Mouse (Mus musculus) forebrain, embryonic 10.5 days (tissue): Measurements from ENCODE around the gene Ate1. TPM values are rescaled to one million over a fixed set of nuclear protein-coding genes. Genes with fewer than 3 reads are reported as not detected.

Experiments
- DNase-seq: peaks from one replicate; pipeline ENCODE4 v3.0.0-alpha.2; 2017; ENCODE audit warnings: low spot score; ENCODE audit errors: extremely low spot score
- H3K27ac ChIP-seq: fragments of 300-500 bp; sonication (generic); 2 replicates; pipeline ENCODE4 v1.5.1; 2016; ENCODE audit warnings: mild to moderate bottlenecking
- H3K27me3 ChIP-seq: fragments of 300-500 bp; sonication (generic); 2 replicates; pipeline ENCODE4 v1.6.1; 2016; ENCODE audit warnings: mild to moderate bottlenecking; ENCODE audit not compliant: poor library complexity, severe bottlenecking
- H3K36me3 ChIP-seq: fragments of 300-500 bp; sonication (generic); replicated peaks from 2 replicates; pipeline ENCODE4 v1.6.1; 2016; ENCODE audit warnings: mild to moderate bottlenecking, moderate library complexity
- H3K4me1 ChIP-seq: fragments of 300-500 bp; sonication (generic); 2 replicates; pipeline ENCODE4 v1.6.1; 2016
- H3K4me3 ChIP-seq: fragments of 300-500 bp; sonication (generic); 2 replicates; pipeline ENCODE4 v1.5.1; 2016; ENCODE audit warnings: mild to moderate bottlenecking, moderate library complexity
- H3K9me3 ChIP-seq: fragments of 300-500 bp; sonication (generic); 2 replicates; pipeline ENCODE4 v1.6.1; 2016; ENCODE audit warnings: mild to moderate bottlenecking, moderate library complexity
- WGBS: fragments of 180-500 bp; shearing (Covaris S2); methylation state at CpG from one replicate; pipeline ENCODE4 v1.1.7; 2016; 5-methylcytosine and 5-hydroxymethylcytosine counted together
- polyA plus RNA-seq: library from polyadenylated mRNA; unstranded; fragments of >200 nt; fragmentation: Nextera tagmentation; extraction: Ambion mirVana; gene quantifications from 2 replicates; pipeline ENCODE4 v1.2.1, GENCODE M21; 2016

Ate1 gene
- polyA plus RNA-seq, 1 experiment from 2014 or later: 52.4 TPM

DNA sequence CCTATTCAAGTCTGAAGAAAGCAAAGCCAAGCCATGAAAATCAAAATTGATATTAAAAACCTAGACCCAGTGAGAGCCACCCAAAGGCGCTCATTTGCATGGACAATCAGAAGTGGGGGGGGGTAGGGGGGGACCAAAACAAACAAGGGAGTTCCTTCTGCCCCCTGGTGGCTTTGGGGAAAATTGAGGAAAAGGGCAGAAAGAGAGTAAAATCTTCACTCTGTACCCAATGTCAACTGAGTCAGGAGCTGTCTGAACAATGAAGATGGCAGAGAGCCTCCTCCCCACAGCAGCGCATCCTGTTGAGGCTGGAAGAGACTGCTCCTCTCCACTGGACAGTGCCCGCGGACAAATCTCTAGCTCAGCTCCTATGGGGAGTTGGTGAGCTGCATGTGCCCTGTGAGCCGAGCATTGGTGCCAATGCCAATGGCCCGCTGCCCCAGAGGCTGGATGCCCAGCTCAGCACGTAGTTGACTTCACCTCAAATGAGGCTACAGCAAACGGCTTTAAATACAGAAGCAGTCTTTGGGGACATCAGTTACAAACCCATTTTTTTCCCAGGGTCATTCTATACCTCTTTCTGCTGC is 139.3 kb downstream of the Ate1 start:
- 85% methylated on average over 8 of the region's 8 CpGs for WGBS
- H3K4me3 ChIP-seq: no peak overlapping the region
- H3K36me3 ChIP-seq: peaks cover 4% of the 10 kb centered on the region; the same call in 1 of the 2 replicates
- H3K27me3 ChIP-seq: peaks cover 59% of the 10 kb centered on the region
- H3K4me1 ChIP-seq: peaks cover 22% of the 10 kb centered on the region
- H3K27ac ChIP-seq: no peak overlapping the region
- no peak for DNase-seq
- 0 out of 2 replicates have a peak, but pooled peaks cover 5% of the 10 kb centered on the region for H3K9me3 ChIP-seq

DNA sequence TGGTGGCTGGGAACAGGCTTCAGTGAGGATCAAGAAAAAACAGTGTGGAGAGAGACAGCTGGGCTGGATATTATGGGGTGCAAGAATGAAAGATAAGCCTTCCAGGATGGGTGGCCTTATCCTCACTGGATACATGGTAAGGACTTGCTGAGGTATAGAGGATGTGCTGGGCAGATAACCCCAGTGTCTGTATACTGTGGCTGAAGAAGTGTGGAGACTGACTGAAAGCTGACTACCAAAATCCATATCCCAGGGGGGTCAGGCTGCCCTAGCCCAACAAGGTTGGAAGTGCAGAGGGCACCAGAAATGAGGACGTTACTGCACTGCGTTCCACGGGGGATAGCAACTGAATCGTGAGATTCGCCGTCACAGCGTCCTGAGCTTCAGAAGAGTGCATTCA is 139.8 kb downstream of the Ate1 start:
- DNase-seq: no peak
- WGBS: 93% methylated on average over 7 of the region's 7 CpGs

DNA sequence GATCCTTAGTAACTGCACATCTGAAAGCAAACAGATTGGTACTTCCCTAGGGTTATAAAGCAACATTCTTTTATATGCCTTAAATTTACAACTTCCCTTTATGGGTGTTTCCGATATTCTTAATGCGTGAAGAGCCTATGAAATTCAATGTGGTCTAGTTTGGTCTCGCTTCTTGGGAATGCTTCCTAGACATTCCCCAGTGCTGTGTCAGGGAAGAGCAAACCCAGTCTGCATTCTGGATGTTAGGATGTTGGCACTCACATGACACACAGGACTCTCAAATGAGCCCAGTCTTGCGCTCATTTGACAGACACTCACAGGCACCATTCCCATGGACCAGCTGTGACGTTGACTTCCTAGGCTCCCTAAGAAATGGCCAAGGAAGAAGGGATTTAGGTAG is 140.3 kb downstream of the Ate1 start:
- no peak overlapping the region for H3K4me3 ChIP-seq
- peaks cover 14% of the 10 kb centered on the region; the same call in 1 of the 2 replicates for H3K4me1 ChIP-seq
- no peak overlapping the region for H3K27ac ChIP-seq
- 90% methylated on average over 5 of the region's 5 CpGs for WGBS
- 0 out of 2 replicates have a peak, but pooled peaks cover 5% of the 10 kb centered on the region for H3K9me3 ChIP-seq
- peaks cover 4% of the 10 kb centered on the region; the same call in 1 of the 2 replicates for H3K36me3 ChIP-seq
- DNase-seq: no peak
- peaks cover 68% of the 10 kb centered on the region for H3K27me3 ChIP-seq

More for the DNA sequence above, 139.8 kb downstream of the Ate1 start:
- Histone ChIP-seq H3K27me3 (peaks cover 64% of the 10 kb centered on the region), H3K4me1 (peaks cover 17% of the 10 kb centered on the region; the same call in 1 of the 2 replicates), H3K4me3 (no peak overlapping the region), H3K36me3 (peaks cover 4% of the 10 kb centered on the region; the same call in 1 of the 2 replicates), H3K27ac (no peak overlapping the region), H3K9me3 (0 out of 2 replicates have a peak, but pooled peaks cover 5% of the 10 kb centered on the region)

DNA sequence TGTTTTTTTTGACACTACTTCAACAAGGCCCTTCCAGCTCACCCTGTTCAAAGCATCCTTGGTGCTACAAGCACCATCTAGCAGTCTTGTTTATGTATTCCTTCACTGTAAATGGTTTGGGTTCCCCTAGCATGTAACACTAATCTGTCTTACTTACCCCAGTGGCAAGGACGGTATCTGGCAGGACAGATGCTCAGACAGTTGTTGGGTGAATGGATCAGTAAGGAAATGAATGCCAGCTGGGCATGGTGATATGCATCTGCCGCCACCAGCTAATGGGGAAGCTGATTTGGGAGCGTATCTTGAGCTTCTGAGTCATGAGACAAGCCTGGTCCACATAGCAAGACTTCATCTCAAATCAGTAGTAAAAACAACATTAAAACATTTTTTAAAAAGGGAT is 141.9 kb downstream of the Ate1 start:
- 93% methylated on average over 3 of the region's 3 CpGs for WGBS
- Histone ChIP-seq H3K9me3 (0 out of 2 replicates have a peak, but pooled peaks cover 5% of the 10 kb centered on the region), H3K4me1 (peaks cover 9% of the 10 kb centered on the region; the same call in 1 of the 2 replicates), H3K36me3 (no peaks in the 10 kb centered on the region; the same call in 1 of the 2 replicates), H3K4me3 (no peak overlapping the region), H3K27ac (no peak overlapping the region), H3K27me3 (peaks cover 84% of the 10 kb centered on the region)
- no peak for DNase-seq

DNA sequence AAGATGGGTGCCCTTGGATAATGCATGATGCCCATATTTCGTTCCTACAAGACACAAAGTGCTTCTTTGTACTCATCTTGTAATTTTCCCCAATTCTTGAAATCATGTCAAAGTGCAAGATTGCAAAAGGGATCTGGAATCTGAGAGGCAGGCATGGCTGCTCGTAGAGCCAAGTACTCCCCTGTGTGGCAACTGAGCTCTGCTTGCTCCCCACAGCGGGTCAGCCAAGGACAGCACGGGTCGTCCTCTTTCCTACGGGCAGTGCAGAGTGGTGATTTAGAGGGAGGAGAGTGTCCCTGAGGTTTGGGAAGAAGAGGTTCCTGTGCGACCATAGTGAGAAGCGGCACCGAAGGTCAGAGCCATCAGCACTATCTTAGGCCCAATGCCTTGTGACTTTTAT is 145.9 kb downstream of the Ate1 start:
- WGBS: 84% methylated on average over 9 of the region's 9 CpGs
- H3K9me3 ChIP-seq: peaks cover 12% of the 10 kb centered on the region
- H3K4me3 ChIP-seq: no peak overlapping the region
- DNase-seq: no peak
- H3K4me1 ChIP-seq: peaks cover 11% of the 10 kb centered on the region
- H3K27me3 ChIP-seq: peaks cover 100% of the 10 kb centered on the region
- no peak overlapping the region for H3K27ac ChIP-seq
- H3K36me3 ChIP-seq: 0 out of 2 replicates have a peak, but pooled peaks cover 2% of the 10 kb centered on the region

DNA sequence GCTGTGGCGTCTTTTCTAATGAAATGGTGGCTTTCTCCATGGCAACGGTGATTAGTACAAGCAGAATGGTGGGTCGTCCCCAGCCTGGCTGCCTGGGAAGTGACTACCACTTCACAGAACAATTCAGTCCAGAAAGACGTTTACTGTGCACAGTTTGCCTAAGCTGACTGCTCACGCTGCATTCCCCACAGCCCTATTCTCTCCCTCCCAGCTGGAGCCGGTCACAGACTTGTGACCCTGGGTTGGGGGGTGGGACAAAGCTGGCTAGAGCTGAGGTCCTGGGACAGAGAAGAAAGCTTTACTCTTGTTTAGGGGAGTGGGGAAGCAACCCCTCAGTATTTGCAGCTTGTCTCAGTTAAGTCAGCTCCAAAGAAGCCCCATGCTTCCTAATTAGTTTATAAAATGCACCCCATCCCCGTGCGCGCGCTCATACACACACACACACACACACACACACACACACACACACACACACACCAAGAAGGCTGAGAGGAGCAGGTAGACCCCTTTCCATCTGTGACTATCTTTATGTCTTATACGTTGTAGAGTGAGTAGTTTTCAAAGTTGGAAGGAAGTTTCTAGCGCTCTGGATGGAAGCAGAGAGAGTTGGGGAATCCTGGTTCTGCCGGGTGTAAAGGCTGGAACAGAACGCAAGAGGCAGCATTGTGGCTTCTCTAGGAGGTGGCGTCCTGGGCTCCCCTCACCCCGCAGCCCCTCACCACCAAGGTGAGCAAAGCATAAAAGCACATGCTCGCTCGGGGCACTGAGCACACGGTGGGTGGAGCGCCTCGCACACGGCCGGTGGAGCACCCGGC is 151.1 kb downstream of the Ate1 start:
- peaks cover 99% of the 10 kb centered on the region for H3K27me3 ChIP-seq
- 21% methylated on average over 24 of the region's 24 CpGs for WGBS
- H3K4me1 ChIP-seq: peaks cover 42% of the 10 kb centered on the region
- H3K9me3 ChIP-seq: peaks cover 27% of the 10 kb centered on the region
- peak; percentile 77 for DNase-seq
- H3K27ac ChIP-seq: peak overlapping the region; percentile 57
- H3K36me3 ChIP-seq: peaks cover 9% of the 10 kb centered on the region
- H3K4me3 ChIP-seq: peak overlapping the region; percentile 26

DNA sequence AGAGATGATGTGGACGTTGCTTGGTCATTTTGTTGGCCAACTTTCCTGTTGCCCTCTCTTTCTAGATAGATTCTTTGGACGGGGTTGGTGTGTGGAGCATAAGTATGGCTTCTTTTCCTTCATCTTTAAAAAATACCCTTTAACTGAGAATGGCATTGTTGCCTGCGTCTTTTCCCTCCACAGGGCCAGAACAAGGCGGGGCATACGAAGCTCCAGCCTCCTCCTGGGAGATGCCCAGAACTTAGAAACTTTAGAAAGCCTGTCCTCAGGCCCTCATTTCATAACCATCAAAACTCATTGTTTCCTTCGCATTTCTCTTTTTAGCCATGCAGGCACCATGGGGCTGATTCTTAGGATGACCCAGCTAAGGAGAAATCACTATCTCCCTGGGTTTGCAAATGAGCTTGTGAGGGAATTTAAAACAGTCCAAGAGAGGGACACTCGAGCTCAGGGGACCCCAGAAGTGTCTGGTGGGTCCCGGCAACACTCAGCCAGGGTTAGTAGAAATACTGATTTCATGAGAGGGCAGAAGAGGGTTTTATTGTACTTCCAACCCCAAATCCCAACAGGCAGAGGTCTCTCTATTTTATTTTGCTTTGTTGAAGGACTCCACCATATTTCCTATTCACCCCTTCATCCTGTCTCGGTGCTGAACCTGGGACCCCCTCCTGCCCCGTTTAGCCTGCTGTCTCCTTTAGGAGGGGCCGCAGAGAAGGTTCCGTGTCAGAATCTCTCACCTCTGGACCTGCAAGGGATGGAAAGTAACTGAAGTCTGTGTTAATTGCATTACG is 151.9 kb downstream of the Ate1 start:
- peak overlapping the region; percentile 57 for H3K27ac ChIP-seq
- peaks cover 9% of the 10 kb centered on the region for H3K36me3 ChIP-seq
- WGBS: 8% methylated on average over 13 of the region's 13 CpGs
- peak; percentile 37 for DNase-seq
- peak overlapping the region; percentile 26 for H3K4me3 ChIP-seq
- H3K9me3 ChIP-seq: peaks cover 31% of the 10 kb centered on the region
- peaks cover 99% of the 10 kb centered on the region for H3K27me3 ChIP-seq
- H3K4me1 ChIP-seq: peaks cover 42% of the 10 kb centered on the region

DNA sequence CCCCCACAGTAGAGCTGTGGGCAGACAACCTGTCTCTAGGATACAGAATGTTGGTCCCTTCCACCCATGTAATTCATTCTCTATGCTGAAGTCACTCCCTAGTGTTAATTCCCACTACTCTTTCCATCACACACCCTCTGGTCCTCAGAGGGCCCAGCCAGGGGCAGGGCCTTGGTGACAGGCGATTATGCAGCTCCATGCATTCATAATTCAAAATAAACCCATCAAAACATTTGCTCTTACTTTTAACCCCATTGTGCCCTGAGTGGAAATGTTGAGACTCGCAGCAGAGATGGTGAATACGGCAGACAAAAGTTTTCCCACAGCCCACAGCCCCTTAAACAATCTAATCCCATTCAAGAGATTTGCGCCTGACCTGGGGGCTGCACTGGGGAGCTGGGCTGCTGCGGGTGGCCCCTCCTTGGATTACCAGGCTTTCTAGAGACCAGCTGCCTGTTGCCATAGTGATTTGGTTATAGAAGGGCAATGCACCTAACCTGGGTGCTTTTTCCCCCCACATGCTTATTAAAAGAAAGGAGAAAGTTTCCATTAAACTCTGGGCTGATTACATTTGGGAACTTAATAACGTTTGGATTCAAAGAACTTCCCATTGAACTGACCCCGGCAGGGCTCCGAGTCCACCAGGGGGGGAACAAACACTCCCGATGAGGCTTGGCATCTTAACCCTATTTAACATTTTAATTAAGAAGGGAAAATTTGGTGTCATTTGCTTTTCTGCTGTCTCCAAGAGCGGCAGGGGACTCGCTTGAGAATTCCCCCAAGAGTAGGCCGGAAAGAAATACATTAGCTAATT is 152.7 kb downstream of the Ate1 start:
- Histone ChIP-seq H3K27ac (no peak overlapping the region), H3K4me3 (no peak overlapping the region)

DNA sequence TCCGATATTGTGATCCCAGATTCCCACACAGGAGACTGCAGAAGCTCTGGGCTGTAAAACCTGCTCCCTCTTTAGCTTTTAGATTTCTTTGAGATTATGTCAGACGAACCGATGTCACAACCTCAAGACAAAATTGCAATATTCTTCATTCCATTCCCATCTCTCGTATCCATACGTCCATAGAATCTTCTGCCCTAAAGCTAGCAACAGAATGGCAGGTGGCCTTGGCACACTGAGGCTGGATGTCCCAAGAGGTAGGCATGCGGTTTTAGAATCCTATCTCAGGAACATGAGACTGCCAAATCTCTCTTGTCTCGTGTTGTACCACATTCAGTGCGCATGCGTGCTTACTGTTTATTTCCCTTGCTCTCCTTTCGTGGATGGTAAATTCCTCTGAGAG is 154.5 kb downstream of the Ate1 start:
- 95% methylated on average over 10 of the region's 10 CpGs for WGBS
- Histone ChIP-seq H3K27ac (no peak overlapping the region), H3K27me3 (peaks cover 98% of the 10 kb centered on the region), H3K36me3 (peaks cover 6% of the 10 kb centered on the region), H3K9me3 (peaks cover 21% of the 10 kb centered on the region; the same call in 1 of the 2 replicates), H3K4me3 (no peak overlapping the region), H3K4me1 (peaks cover 42% of the 10 kb centered on the region)
- DNase-seq: no peak

More for the DNA sequence above, 152.7 kb downstream of the Ate1 start:
- Histone ChIP-seq H3K36me3 (peaks cover 9% of the 10 kb centered on the region), H3K9me3 (peaks cover 30% of the 10 kb centered on the region), H3K4me1 (peaks cover 42% of the 10 kb centered on the region), H3K27me3 (peaks cover 99% of the 10 kb centered on the region)
- DNase-seq: peak; percentile 71
- WGBS: 6% methylated on average over 12 of the region's 12 CpGs
